8 mouse cellular contexts compared by ENCODE assay signal in genomic region chr3:30012150-30012549, GRCm38 (mm10).
DNase-seq lines count a peak whose midpoint lies in the region; ATAC-seq lines count a peak whose summit lies in the region.

No protein-coding gene starts in this region.

- ATAC-seq in embryonic facial prominence, embryonic 15.5 days (ENCODE audit: insufficient number of reproducible peaks, low FRiP score, low TSS enrichment, low read depth): no peak
- ATAC-seq in heart, embryonic 15.5 days (replicated peaks; ENCODE audit: insufficient number of reproducible peaks, insufficient read depth, low FRiP score, low read depth): peak; percentile 38; the same call in 1 of the 2 replicates

- H3K79me2 ChIP-seq in macrophage (ENCODE audit: inconsistent target): no peaks in the 10 kb centered on the region

- under 1% methylated on average over 27 of the region's 27 CpGs for WGBS in embryonic facial prominence, embryonic 15.5 days
- WGBS in heart, embryonic 15.5 days: 0% methylated on average over 27 of the region's 27 CpGs
- 2% methylated on average over 27 of the region's 27 CpGs for WGBS in macrophage (ENCODE audit: missing documents)

- peaks cover 31% of the 10 kb centered on the region for H3K27me3 ChIP-seq in embryonic facial prominence, embryonic 15.5 days
- H3K27me3 ChIP-seq in heart, embryonic 15.5 days: no peaks in the 10 kb centered on the region

- H3K36me3 ChIP-seq in embryonic facial prominence, embryonic 15.5 days: no peaks in the 10 kb centered on the region
- H3K36me3 ChIP-seq in heart, embryonic 15.5 days: no peaks in the 10 kb centered on the region
- H3K36me3 ChIP-seq in macrophage (ENCODE audit: inconsistent target): no peaks in the 10 kb centered on the region

- DNase-seq in thymus, postnatal 4 days: peak; percentile 18
- DNase-seq in thymus, postnatal 0 days (ENCODE audit: low spot score): no peak
- DNase-seq in kidney, postnatal 10 days: peak; percentile 67
- DNase-seq in natural killer cell, adult 2 months (ENCODE audit: low spot score in 2 of 2): no peak
- no peak for DNase-seq in MN1 (ENCODE audit: low spot score)

- H3K4me3 ChIP-seq in embryonic facial prominence, embryonic 15.5 days (replicated peaks): peak overlapping the region; percentile 51
- H3K4me3 ChIP-seq in heart, embryonic 15.5 days: peak overlapping the region; percentile 84
- peak overlapping the region; percentile 19; the same call in 1 of the 2 replicates for H3K4me3 ChIP-seq in macrophage (ENCODE audit: inconsistent target)

- H3K9ac ChIP-seq in embryonic facial prominence, embryonic 15.5 days: peak overlapping the region; percentile 26; the same call in 1 of the 2 replicates
- H3K9ac ChIP-seq in heart, embryonic 15.5 days: peak overlapping the region; percentile 81

- no peak overlapping the region for H3K27ac ChIP-seq in embryonic facial prominence, embryonic 15.5 days (replicated peaks)
- peak overlapping the region; percentile 95 for H3K27ac ChIP-seq in heart, embryonic 15.5 days
- no peak overlapping the region for H3K27ac ChIP-seq in macrophage

- peak overlapping the region; percentile 90 for H3K4me2 ChIP-seq in embryonic facial prominence, embryonic 15.5 days (replicated peaks)
- H3K4me2 ChIP-seq in heart, embryonic 15.5 days: peak overlapping the region; percentile 81

- no peaks in the 10 kb centered on the region for H3K9me3 ChIP-seq in embryonic facial prominence, embryonic 15.5 days (replicated peaks)
- H3K9me3 ChIP-seq in heart, embryonic 15.5 days (replicated peaks): no peaks in the 10 kb centered on the region

- peaks cover 10% of the 10 kb centered on the region for H3K4me1 ChIP-seq in embryonic facial prominence, embryonic 15.5 days
- H3K4me1 ChIP-seq in heart, embryonic 15.5 days (replicated peaks): peaks cover 5% of the 10 kb centered on the region; the same call in 1 of the 2 replicates

Comparison
In these comparisons a context has a peak if more than half of its experiments do, and no peak if none do; other contexts are left out.
1. DNase-seq: peak in thymus, postnatal 4 days (single experiment) and kidney, postnatal 10 days (single experiment); none in thymus, postnatal 0 days (single experiment), natural killer cell, adult 2 months (0 of 2) and MN1 (single experiment).
2. H3K4me3 ChIP-seq: peak in every context shown above with its lines; median percentile 84 in heart, embryonic 15.5 days; 51 in embryonic facial prominence, embryonic 15.5 days; 19 in macrophage.